Mouse (Mus musculus) erythroblast, embryonic 14.5 days (primary cell): ENCODE results near the gene Ctns.

ENCODE experiments used
- GATA1 ChIP-seq: IDR thresholded peaks from 2 replicates; pipeline ENCODE4 v1.6.1; 2012; ENCODE audit warnings: low read length, inconsistent platforms, mixed read lengths
- TAL1 ChIP-seq: IDR thresholded peaks from 3 replicates; pipeline ENCODE4 v1.6.1; 2012; ENCODE audit warnings: low read length, inconsistent platforms, mixed read lengths

GRCm38 (mm10) chr11:73185872-73186615, 12.8 kb downstream of the Ctns start:
- TF ChIP-seq GATA1 (no peak), TAL1 (no peak)
